Mouse (Mus musculus): ENCODE measurements around the gene Nudt3.
A peak's percentile ranks its signal among the peaks of the same experiment; 100 is the strongest.
"Not testable (repeated sequence)": the region's sequence is repeated elsewhere in the genome, so short reads cannot be mapped to it uniquely, and the experiment has no call there.

The Nudt3 gene

DNA sequence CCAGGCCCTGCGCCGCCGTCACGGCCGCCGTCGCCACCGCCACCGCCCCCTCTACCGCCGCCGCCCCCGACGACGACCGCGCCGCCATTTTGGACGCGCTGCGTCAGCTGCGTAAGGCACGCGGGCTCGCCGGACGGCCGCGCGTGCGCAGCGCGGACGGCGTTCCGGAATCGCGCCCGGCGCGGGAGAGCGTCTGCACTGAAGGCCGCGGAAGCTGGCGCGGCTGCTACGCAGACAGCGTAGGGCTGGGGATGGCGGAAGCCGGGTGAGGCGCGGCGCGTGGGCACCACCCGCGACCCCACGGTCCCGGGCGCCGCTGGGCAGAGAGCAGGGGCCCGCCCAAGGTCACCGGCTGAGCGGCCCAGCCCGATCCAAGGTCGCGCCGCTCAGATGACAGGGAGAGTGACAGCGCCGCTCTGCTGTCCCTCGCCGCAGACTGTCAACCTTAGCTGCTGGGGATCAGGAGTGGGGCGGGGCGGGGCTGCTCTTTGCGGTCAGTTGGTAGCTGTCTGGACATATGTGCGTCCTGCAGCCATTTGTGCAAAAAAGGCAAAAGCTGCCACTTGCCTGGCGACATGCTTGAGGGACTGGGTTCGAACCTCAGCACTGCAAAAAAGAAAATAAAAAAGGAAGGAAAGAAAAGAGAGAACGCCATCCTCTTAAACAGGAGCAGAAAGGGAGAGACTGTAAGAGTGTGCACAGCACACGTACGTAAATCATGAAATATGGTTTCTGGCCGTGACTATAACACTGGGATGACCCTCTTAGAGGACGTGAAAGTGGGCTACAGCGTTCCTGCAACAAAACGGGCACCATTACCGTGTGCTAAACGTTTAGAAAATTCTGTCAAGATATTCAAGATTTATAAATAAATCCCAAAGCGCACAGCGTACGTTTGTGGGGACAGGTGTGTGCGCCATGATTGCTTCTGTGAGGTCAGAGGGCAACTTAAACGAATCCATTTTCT is at the start of gene Nudt3:
TSS of gene Nudt3 (minus strand) at position 136 of the 967 bp plus-strand sequence.
- DNase-seq (ENCODE audit: low spot score), result peak; percentile 90

DNA sequence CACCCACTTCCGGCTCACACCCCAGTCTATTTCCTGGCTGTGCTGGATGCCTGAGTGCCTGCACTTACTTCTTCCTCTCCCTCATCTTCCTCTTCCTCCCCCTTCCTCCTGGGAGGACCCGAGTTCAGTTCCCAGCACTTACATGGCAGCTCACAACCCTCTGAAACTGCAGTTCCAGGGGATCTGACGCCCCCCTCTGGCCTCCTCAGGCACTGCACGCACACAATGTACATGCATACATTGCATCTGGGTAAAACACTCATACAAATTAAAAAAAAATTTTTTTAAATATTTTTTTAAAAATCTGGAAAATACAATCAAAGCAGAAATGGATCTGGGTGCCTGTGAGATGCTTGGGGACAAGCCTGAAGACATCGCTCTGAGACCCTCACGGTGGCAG is 48.4 kb upstream of the Nudt3 start:
- DNase-seq (ENCODE audit: low spot score), result no peak

DNA sequence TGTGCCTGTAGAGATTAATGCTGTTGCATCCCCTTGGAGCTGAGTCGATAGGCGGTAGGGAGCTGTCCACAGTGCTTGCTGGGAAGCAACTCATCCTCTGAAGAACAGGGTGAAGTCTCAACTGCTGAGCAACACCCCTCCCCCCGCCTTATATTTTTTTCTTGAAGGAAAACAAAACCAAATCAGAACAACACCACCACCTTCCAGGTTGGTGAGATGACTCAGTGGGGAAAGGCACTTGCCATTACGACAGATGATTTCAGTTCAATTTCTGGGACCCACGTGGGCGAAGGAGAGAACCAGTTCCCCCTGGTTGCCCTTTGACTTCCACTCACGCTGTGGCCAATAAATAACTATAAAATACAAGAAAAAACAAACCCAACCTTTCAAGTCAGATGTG is 35.5 kb upstream of the Nudt3 start:
- DNase-seq (ENCODE audit: low spot score), result no peak

DNA sequence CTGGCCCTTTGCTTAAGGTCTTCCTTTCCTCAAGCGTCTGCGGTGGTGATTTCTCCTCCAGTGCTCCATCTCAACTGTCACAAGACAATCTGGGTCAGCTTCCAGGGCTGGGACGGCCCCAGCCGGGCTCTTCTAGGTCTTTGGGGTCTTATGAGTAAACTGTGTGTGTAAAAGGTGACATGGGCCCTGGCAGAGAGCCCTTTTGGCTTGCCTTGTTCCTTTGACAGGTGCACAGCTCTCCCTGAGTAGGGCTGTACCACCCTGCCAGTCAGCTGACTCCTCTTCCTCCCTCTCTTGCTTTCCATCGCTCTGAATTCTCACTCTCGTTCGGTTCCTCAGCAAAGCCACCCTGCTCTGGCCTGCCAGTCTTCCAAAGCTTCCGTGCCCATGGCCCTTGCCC is 33.8 kb upstream of the Nudt3 start:
- DNase-seq (ENCODE audit: low spot score), result no peak

DNA sequence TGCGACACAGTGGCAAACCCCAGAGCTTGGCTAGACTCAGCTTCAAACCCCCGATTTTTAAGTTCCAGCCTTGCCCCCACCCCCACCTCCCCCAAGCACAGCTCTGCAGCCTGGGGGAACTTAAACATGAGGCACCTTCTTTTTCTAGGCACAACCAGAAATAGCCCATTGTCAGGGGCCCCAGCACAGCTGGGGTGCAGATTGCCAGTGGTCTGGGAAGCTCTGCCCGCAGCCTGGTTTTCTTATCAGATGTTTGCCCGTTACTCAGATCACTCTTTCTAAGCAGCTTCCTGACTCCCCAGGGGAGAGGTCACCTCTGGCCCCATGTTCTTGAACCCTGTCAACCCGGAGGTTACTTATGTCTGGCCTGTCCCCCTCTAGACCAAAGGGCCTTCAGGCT is 33.1 kb upstream of the Nudt3 start:
- no peak for DNase-seq (ENCODE audit: low spot score)

DNA sequence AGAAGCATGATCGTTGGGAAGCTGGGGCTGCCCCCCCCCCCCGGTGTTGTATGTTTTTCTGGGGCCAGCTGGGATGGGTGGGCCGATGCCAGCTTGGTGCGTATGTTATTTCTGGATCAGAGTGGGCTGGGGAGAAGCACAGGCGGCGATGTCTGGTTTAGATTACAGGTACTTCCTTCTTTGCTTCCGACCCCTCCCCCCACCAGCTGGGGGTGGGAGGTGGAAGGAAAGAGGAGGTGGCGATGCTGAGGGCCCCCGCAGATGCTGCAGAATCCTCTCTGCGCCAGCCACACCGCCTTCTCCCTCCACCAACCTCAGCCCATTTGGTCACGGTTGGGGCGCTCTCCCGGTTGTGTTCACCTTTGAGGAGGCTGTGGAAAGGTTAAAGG is 32.7 kb upstream of the Nudt3 start:
- DNase-seq (ENCODE audit: low spot score), result peak; percentile 50

DNA sequence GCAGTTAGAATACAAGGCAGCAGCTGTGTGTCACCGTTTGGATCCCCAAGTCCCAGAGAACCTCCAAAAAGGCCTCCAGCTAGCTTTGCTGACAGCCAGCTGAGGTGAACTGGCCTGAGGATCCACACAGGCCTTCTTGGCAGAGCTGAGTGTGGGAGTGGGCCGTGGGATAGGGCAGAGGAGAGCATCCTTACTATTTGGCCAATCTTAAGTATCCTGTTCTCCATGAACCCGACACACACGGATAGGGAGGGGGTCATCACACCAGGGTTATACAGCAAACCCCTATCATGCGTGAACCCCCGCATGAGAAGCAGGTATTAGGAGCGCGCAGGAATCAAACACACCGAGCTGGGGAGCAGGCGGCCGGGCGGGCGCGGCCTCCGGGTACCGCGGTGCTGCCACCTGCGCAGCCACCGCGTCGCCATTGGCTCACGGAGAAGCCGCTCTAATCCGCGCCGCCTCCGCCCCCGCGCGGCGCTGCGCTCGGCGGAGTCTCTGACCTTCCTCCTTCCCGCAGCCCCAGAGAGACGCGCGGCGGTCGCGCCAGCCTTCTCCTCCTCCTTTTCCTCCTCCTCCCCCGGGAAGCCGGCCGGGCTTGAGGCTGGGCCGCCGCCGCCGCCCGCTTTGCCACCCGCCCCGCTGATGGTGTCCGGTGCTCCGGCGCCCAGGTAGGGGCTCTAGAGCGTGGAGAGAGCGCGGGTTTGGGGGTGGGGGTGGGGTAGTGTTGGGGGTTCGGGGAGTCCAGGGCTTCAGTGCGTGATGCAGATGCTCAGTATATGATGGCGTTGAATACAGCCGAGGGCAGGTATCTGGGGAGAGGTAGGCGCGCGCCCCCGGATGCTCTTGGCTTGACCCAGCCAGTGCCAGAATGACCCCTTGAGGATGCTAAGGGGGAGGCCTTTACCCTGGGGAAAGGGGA is 32.1 kb upstream of the Nudt3 start, which contains the start of gene Pacsin1:
TSS of gene Pacsin1 (plus strand) at position 421 of the 922 bp plus-strand sequence.
- DNase-seq (ENCODE audit: low spot score), result peak; percentile 63

DNA sequence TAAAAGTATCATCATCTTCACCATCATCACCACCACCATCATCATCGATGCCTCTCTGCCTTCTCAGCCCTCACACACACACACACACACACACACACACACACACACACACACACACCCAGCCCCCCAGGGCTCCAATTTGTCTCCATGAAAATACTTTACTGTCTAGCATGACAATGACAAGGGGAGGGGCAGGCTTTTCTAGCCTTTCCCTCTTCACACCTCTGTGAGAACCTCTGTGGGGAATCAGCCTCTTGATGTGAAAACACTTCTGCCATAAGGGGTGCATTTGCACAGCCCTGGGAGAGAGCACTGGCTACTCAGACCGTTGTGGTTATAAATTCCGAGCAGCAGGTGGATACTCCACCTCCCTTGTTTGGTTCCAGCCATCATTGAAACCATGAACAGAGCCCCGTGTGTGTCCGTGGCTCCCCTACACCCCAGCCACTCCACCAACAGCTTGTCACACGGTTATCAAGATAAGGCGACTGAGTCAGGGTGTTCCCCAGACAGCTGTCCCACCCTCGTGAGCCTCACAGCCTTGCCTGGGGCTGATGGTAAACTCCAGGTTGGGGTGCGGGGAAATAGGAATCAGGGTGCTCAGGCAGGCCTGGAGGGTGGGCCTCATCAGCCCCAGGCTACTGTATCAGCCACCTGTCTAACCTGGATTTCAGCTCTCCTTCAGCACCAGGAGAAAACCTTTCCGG is 30.1 kb upstream of the Nudt3 start:
- no peak for DNase-seq (ENCODE audit: low spot score)

DNA sequence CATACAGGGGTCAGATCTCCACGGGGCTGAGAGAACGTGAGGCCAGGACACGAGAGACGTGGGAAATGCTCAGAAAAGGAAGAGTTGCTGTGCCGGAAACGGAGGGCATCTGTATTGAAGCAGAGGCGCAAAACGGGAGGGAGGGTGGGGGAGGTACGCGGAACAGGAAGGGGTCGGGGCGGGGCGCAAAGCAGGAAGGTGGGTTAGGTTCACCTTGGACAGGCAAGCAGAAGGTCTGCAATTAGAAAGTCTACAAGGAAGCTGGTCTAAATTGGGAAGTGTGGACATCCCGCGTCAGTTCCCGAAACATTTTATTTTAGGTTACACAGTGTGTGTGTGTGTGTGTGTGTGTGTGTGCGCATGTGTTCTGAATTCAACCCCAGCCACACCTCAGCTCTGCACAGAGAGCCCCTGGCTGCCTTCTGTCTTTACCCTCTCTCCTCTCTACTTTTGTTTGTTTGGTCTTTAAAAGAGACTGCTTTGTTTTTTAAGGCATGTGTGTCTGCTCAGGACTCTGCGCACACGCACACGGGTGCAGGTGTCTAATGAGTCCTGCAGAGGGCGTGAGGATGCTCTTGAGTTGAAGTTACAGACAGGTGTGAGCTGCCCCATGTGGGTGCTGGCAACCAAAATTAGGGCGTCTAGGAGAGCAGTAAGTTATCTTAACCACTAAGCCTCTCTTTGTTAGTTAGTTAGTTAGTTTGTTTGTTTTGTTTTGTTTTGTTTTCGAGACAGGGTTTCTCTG is 28.9 kb upstream of the Nudt3 start:
- peak; percentile 32 for DNase-seq (ENCODE audit: low spot score)

DNA sequence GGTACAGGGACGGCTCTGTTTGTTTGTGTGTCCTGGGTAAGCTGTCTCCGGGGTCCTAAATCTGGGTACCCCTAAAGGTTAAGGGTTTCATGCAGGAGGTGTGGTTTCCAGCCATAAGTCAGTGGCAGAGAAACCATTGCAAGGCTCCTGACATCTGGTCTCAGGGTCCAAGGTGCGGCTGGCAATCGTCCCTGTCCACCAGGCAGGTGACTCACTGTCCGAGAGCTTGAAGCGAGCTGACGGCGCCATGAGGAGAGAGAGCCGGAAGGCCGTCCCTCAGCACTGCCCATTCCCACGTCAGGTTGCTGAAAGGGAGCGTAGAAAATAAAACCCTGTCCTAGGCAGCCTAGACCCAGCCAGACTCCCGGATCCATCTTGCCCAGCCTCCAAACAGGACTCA is 27.3 kb upstream of the Nudt3 start:
- DNase-seq (ENCODE audit: low spot score), result no peak

DNA sequence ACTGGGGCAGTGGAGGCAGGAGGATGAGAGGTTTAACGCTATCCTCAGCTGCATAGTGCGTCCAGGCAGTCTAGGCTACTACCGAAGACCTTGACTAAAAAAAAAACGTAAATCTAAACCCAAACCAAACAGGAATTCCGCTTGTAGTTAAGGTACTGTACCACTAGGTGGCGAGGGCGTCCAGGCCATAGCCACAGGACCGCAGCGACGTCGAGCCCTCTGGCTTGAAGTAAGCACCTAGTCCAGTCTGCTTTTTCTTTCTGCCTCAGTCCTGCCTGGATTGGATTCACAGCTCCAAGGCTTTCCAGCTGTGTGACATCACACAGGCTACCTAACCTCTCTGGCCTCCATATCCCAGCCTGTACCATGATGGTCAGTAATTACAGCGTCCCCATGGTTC is 26.9 kb upstream of the Nudt3 start:
- DNase-seq (ENCODE audit: low spot score), result peak; percentile 77

DNA sequence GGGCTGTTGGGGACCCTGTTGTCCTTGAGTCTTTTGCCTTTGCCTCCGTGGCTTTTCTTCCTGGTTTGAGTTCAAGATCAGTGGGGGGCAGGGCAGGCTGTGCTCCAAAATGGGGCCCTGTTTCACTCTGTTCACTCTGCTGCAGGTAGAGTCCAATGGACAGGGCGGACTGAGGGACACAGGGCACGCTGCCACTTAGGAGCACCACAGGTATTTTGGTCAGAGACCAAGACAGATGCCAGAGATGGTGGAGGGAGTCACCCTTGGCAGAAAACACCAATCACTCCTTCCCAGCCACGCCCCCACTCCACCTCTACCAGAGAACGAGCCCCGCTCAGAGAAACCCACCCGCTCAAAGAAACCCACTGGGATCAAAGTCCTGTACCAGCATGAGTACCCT is 22.5 kb upstream of the Nudt3 start:
- DNase-seq (ENCODE audit: low spot score), result no peak

DNA sequence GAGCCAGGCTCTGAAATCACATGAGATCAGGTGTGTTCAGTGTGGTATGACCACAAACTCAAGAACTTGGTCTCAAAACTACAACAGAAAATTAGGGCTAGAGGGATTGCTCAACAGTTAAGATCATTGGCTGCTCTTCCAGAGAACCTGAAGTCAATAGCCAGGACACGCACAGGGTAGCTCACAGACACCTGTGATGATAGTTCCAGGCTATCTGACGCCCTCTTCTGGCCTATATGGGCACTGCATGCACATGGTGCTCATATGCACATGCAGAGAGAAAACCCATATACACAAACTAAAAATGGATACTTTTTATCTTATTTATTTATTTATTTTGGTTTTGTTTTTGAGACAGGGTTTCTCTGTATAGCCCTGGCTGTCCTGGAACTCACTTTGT is 21.3 kb upstream of the Nudt3 start:
- DNase-seq (ENCODE audit: low spot score), result no peak

DNA sequence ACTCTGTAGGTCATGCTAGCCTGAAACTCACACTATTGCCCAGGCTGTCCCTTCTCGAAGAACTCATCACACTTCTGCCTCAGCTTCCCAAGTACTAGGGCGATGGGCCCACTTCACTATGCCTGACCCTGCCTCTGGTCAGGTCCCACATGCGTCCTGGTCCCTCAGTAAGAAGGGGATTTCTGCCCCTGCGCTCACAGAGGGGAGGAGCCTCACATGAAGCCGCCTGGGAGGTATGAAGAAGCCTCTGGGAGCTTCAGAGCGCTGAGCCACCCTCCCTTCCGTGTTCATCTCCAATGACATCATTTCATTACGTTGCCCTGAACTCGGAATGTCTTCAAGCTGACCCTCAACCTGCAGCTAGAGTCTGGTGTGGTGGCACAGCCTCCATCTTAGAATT is 20.5 kb upstream of the Nudt3 start:
- DNase-seq (ENCODE audit: low spot score), result no peak

DNA sequence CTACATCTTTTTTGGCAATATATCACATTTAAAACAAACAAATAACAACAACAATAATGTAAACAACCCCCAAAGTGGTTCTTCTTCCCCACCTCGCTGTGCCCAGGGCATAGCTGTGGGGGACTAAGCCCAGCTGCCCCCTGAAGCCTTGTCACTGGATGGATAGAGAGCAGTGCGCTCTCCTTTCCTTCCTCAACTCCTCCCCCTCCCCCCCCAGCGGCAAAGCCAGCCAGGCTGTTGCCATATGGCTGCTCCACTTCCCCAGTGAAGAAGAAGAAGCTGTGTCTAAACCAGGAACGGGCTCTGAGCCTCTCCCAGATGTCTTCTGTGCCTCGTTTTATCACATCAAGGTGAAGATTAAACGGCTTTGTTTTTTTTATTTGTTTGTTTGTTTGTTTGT is 19.8 kb upstream of the Nudt3 start:
- DNase-seq (ENCODE audit: low spot score), result no peak

DNA sequence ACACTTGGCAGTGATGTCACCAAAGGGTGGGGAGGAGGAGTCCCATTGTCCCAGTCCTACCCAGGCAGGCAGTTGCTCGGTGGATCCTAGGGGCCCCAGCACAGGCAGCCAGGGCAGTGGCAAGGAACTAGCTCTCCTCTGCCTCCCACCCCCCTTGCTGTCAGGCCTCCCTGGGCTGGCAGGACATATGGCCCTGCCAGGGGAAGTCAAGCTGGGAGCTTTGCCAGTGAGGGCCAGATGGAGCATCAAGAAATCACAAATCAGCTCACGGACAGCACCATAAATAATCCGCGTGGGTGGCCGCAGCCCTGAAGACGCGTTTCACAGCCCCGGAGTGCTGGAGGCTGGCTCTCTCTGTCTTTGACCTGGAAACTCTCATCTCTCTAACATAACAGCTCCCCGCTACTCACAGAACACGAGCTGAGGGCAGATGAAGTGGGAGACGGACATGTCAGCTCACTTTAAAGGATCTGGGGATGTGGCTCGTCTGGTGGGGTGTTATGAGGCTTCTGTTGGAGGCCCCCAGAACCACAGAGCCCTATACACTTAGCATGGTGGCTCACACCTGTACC is 19.3 kb upstream of the Nudt3 start:
- no peak for DNase-seq (ENCODE audit: low spot score)

DNA sequence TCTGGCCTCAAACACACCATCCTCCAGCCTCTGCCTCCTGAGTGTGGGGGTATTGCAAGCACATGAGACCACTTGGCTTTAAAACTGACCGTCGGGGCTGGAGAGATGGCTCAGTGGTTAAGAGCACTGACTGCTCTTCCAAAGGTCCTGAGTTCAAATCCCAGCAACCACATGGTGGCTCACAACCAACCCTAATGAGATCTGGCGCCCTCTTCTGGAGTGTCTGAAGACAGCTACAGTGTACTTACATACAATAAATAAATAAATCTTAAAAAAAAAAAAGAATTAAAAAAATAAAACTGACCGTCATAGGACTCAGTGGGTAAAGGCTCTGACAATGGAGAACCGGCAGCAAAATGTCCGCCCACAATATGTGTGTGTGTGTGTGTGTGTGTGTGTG is 16.6 kb upstream of the Nudt3 start:
- DNase-seq (ENCODE audit: low spot score), result not testable (repeated sequence)

DNA sequence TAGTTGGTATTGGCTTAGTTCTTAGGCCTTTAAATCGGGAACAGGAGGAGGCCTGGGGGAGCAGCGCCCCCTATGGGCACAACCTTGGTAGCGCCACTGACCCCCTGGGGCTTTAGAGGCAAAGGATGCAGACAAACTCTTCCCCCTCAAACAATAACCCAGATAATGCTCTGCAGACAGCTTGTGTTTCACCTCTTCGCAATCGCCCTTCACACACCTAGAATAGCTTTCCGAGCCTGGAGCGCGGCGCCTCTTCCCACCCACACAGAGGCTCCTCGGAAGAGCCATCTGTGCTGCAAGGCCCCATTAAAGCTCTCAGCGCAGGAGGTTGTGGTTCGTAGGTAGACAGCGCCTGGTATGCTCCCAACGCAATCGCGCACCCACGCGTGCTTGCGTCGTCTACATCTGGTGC is 15.6 kb upstream of the Nudt3 start:
- DNase-seq (ENCODE audit: low spot score), result no peak

DNA sequence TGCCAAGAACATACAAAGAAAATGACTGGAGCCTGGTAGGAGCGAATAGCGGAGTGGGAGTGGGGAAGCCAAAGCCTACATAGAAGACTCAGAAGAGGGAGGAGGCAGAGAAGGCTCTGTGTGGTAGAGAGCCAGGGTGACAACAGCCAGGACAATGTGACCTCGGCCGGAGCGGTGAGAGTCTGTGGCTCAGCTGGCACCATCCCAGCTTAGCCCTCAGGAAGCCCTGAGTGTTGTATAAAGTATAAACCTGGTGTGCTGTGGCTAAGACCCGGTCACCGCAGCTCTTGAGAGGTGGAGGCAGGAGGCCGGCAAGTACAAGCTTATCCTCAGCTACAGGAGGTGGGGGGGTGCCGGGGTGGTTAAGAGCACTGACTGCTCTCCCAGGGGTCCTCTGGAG is 14.0 kb upstream of the Nudt3 start:
- DNase-seq (ENCODE audit: low spot score), result no peak

DNA sequence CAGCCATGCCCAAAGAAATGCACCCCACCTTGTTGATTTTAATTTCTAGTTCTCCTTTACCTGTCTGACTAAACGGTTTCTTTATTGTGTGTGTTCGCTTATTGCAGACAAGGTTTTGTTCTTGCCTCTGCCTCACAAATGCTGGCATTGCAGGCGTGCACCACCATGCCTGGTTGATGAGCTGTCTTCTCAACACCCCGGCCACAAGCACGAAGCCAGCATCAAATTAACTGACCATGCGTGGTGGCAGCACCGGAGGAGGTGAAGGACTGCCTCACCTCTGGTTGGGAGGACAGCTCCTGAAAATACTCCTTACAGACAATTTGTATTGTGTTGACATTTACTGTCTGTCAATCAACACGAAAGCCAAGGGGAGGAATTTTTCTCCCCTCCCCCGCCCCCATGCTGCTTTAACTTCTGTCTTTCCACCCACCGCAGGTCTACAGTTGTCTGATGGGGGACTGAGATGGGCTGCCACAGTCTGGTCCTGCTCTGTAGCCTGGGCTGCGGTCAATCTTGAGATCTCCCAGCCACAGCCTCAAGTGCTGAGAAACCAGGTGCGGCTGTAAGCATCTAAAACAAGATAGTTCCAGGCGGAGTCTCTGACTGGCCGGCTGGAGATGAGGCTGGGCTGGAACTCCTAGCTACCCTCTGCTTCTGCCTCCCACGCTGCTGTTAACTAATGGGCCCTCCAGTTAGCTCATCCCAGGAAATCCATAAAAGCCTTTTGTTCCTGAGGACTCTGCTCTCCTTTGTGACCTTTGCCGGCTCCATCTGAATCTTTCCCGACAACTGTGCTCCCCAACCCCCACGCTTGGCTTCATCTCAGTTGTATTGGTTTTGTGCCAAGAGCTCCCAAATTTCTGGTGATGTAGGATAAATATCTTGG is 13.1 kb upstream of the Nudt3 start, which contains the start of gene Rps10:
TSS of gene Rps10 (minus strand) at position 538 of the 889 bp plus-strand sequence.
- no peak for DNase-seq (ENCODE audit: low spot score)

Data from T-cell, adult 2 months (primary cell).